Mouse (Mus musculus): Measurements from ENCODE around the gene Nanos1.

Gene Nanos1

DNA sequence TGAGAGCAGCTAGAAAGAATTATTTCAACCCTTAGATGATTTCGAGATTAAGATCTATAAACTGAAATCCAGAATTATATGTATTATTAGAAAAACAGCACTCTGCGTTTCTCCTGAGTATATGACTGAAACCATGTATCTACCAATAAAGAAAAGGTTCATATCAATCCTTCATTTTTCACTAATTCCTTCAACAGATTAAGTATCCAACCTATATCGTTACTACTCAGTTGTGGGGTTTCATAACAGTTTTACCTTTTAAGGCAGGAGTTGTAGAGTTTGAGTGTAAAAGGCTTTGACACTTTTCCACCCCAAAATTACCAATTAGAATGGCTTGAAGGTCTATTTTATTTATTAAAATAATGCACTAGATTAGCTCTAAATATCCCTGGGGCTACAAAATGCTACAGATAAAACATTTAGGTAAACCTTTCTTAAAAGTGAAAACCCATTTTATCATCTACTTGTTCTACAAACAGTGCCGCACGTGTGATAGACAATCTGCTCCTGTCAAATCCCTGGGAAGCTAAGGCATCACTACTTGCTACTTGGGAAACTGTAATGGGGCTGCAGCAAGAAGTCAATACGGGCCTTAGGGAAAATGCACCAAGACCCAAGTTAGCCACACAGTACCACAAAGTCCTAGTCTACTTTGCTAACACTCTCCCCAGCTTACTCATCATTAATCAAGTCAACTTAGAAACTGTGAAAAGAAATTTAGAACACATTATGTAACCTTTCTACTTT, 32.6 kb downstream of the Nanos1 start:
- DNase-seq (ENCODE audit: low read depth, low spot score) = no peak

DNA sequence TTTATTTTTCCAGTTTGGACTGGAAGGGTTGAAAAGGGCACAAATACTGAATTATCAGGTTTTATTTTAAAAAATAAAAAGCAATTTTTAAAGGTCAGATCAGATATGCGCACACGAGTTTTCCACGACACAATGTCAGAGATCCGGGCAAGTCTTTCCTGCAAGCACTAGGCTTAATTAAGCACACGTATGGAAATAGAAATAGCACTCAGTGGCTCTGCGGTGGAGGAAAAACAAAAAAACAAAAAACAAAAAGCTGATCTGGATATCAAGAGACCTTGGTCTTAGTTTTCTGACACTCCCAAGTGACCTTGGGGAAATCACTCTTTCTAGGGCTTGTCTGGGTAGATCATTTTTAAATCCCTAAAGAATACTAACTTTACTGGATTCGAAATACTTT, 33.7 kb downstream of the Nanos1 start:
- DNase-seq (ENCODE audit: low read depth, low spot score) = no peak

DNA sequence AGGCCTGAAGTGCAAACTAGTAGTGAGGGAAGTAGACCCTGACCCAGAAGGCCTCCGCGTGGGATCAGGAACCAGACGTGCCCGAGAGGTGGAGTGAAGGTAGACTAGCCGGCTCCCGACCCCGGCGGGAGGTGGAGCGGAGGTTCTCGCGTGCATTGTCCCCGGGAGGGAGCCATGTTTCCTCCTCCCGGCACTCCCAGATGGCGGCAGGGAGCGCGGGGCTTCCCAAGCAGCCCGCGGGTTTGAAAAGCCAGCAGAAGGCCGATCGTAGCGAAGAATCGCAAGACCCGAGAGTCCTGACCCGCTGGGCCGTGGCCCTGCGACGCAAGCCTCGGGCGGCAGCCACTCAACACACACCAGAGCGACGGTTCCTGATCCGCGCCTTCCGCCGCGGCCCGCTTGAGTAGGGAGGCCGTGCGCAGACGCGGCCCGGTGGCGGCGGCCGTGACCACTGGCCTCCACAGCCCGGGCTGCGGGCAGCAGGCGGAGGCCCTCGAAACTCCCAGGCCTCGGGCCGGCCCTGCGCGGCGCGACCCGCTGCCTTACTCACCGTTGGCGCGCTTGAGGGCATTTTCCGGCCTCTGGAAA, 34.2 kb downstream of the Nanos1 start:
- DNase-seq (ENCODE audit: low read depth, low spot score) = no peak

DNA sequence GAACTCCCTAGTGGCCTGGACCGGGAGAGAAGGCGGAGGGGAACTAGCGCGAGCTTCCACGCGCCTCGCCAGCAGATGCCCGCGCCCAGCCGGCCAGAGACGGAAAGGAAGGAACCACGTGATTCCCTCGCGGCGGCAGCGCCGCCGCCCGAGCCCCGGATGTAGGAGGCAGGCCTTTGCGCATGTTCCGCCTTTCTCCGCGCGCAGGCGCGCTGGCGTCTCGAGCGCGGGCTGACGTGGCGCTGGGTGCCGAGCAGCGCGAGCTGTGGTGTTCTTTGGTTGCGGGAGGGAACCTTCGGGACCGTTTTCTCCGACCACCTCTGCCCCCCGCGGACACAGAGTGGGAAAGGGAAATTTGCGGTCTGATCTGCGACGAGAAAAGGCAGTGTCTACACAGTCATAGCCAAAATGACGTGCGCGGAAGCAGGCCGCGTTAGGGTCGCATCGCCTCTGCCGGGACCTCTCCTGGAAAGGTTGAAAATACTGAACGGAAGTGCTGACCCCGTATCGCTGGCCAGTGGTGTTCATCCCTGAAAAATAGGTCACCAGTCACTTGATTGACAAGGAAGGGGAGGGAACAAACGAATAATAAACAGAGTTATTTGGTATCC, 34.9 kb downstream of the Nanos1 start, which contains the start of gene Eif3a:
Eif3a (minus strand) TSS at position 108 of the 611 bp plus-strand sequence.
- DNase-seq (ENCODE audit: low read depth, low spot score) = peak; percentile 87

DNA sequence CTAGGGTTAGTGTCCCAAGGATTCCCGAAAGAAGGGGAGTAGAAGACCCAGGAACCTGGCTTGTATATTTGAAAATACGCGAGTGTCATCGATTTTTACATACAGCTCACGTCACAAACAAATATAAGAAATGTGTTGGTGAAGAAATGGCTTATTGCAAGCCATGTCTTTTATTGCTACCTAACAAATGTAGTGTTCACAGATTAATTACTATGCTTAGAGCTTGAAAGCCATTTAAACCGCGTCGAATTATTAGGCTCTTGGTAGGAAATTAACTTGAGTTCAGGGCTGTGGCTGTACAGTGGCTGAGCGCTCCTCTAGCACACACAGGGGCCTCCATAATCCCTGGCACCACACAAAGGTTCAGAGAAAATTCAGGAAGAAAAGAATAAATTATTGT, 35.4 kb downstream of the Nanos1 start:
- DNase-seq (ENCODE audit: low read depth, low spot score) = no peak

DNA sequence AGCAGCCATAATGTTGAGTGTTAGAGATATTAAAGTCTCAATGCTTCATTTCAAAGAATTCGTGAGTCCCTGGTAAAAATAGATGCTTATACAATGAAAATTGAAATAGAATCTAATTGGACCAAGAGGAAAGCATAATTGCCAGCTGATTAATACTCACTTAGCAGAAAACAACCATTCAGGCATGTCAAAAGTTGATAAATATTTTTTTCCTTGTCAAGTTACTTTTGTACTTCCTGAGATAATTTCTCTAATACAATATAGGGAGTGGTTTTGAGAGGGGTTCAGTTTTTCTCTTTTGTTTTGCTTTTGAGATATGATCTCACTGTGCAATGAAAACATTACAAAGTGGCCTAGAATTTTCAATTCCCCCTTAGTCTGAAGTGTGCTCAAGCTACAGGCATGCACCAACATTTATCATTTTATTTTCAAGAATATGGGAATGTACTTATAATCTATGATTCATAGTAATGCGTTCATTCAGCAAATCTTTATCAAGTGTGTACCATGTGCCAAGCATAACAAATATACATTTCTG, 37.5 kb downstream of the Nanos1 start:
- no peak for DNase-seq (ENCODE audit: low read depth, low spot score)

DNA sequence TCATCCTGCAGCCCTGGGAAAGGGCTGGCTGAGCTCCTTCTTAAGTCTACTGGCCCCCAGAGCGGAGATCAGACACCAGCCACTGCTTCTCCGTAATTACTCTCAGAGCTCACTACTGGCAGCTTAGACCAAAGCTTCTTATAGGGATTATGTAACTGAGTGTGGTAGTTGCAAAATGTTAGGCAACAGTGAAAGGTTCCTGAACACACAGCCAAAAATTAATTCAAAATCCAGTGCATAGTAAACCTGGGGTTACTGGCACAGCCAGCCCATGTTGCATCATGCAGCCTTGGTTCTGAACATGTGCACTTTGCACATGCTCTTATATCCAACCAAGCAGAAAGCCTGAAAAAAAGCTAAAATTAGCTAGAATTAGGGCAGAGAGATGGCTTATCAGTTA, 39.5 kb downstream of the Nanos1 start:
- DNase-seq (ENCODE audit: low read depth, low spot score) = no peak

DNA sequence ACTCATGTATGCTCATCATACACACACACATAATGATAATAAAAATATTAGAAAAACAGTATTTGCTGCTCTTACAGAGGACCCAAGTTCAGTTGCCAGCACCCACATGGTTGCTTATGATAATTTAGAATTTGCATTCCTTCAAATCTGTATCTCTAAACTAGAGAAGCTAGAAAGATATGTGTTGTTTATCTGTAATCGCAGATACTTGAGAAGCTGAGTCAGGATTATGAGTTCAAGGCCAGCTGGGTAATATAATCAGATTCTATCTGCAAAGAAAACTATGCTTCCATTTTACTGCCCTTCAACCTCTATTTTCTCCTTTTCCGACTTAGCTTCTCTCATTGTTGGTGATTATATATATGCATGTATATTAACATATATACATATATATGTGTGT, 41.6 kb downstream of the Nanos1 start:
- DNase-seq (ENCODE audit: low read depth, low spot score) = no peak

DNA sequence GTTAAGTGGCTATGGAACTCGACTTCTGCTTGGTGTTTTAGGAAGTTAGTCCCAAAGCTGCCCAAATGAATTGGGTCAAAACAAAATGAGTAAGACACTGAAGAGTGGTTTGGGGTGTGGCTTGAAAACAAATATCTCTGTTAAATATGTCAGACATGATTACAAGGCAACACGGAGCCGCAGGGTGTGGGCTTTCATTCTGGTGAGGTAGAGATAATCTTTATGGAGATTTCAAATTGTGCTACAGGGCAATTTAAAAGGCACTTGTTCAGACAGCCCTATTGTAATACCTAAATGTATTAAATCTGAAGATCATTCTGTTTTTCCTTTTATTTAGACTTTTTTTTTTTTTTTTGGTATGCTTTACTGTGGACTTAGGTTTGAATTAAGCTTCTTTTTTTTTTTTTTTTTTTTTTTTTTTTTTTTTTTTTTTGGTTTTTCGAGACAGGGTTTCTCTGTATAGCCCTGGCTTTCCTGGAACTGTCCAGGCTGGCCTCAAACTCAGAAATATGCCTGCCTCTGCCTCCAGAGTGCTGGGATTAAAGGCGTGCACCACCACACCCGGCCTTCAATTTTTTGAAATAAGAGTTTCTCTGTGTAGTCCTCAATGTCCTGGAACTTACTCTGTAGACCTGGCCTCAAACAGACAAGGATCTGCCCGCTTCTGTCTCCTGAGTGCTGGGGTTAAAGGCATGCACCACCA, 44.2 kb downstream of the Nanos1 start:
- DNase-seq (ENCODE audit: low read depth, low spot score) = peak; percentile 72

DNA sequence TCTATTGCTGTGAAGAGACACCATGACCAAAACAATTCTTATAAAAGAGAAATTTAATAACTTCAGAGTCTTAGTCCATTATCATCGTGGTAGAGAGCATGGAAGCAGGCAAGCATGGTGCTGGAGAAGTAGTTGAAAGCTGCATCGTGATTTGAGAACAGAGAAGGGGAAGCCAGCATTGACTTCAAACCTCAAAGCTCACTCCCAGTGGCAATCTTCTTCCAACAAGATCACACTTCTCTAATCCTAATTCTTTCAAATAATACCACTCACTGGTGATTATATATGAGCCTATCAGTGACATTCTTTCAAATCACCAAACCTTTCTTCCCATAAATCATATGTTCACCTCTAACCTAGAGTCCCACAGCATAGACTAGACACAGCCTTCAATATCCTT, 49.1 kb downstream of the Nanos1 start:
- DNase-seq (ENCODE audit: low read depth, low spot score) = no peak

Data from c-Kit-negative CD71-positive TER-119-positive erythroid progenitor cells, embryonic 14.5 days (primary cell).